Mouse (Mus musculus) ES-Bruce4 (cell line): ENCODE results near the gene Dlst.

Experiments used
- CTCF ChIP-seq: IDR thresholded peaks from one replicate; pipeline ENCODE4 v1.8.1; 2011; ENCODE audit warnings: low read depth, low read length
- POLR2A ChIP-seq: IDR thresholded peaks from one replicate; pipeline ENCODE4 v1.8.1; 2011; ENCODE audit warnings: low read length; ENCODE audit not compliant: insufficient read depth

- no peak for TF ChIP-seq POLR2A
- no peak for TF ChIP-seq CTCF
These were observed 35.7 kb downstream of the Dlst start for GRCm38 (mm10) chr12:85146355-85146754.
